Mouse (Mus musculus): Measurements from ENCODE around the gene Bach2. TPM values are rescaled to one million over a fixed set of nuclear protein-coding genes. Genes with fewer than 3 reads are reported as not detected.

Bach2 gene
- 25.6 TPM for polyA plus RNA-seq (2017; shearing (Covaris generic))

DNA sequence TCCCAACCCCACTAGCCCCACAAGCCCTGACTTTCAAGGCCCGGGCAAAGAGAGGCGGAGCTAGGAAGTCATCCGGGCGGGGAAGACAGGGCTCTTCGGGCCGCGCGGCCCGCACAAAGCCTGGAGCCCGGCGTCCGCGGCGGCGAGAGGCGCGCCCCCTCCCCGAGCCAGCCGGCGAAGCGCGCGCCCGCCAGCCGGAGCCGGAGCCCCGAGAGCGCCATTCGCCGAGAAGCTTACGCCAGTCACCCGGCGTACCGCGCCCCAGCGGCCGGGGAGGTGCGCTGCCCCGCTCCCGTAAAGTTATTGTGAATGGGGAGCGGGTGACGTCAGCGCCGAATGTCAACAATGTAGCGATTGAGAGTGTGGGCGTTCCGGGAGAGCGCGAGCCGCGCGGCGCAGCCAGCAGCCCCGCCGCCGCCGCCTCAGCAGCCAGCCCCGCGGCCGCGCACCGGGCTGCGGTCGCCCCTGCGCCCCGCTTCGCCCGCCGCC is at the start of gene Bach2:
Gene Bach2, plus strand, starts transcription at position 439 of the 489 bp plus-strand sequence.

GRCm38 (mm10) chr4:32602660-32603059 is 364.1 kb downstream of the Bach2 start, which contains the start of gene Gja10:
Gene Gja10 (minus strand): TSS chr4:32602760.

DNA sequence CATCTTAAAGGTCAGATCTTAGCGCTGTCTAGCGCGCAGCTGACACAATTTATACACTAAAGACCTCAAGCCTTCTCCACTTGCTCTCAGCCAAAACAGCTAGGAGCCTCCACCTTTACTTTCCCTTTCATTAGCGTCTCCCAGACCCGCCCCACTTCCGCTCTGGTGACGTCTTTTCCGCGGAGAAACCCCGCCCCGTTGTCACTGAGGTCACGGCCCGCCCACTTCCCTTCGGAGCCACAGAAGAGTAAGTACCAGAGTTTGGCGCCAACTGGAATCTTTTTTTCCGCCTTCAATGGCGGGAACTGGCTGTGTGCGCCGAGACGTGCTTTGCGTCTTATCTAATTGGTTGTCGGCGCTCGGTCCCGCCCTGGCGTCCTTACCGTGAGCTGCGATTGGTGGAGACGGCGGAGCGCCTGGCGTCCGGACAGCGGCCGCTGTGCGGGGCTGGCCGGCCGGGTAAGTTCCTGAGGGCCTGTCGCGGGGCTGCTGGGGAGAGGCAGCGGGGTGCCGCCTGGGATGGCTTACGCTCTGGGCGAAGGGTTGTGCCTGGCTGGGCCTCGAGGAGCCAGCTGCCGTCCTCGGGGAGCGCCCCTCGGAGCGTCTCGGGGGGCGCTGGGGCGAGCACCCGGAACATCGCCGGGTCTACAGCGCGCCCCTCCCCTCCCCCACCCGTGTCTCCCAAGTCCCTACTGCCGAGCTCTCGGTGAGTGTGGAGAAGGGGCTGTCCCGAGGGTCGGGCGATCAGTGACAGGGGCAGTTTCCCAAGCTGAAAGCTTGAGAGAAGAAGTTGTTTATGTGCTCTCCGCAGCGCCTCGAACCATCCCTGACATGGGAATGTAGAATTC is 376.7 kb downstream of the Bach2 start, which contains the start of gene Casp8ap2:
Gene Casp8ap2, plus strand, starts transcription at position 418 of the 848 bp plus-strand sequence.

Data from CD4-positive, CD25-positive, alpha-beta regulatory T cell, adult 9 weeks (primary cell).